Mouse (Mus musculus) brain, adult 2 months (tissue): ENCODE results near the gene Zfp606.
A peak's percentile ranks its signal among the peaks of the same experiment; 100 is the strongest.

ENCODE experiments used
- DNase-seq: peaks from one replicate; pipeline ENCODE4 v3.0.0; 2011; ENCODE audit warnings: low read depth, low spot score

The Zfp606 gene

GRCm38 (mm10) chr7:12478158-12479008 is at the start of gene Zfp606:
TSS of gene Zfp606 (plus strand) at chr7:12478293.
- DNase-seq: peak; percentile 99

GRCm38 (mm10) chr7:12479009-12479346 is 885 bp downstream of the Zfp606 start:
- no peak for DNase-seq

- DNase-seq: no peak
Observed at GRCm38 (mm10) chr7:12479525-12479924, 1.4 kb downstream of the Zfp606 start.

- DNase-seq: peak; percentile 20
Observed at GRCm38 (mm10) chr7:12483771-12484170, 5.7 kb downstream of the Zfp606 start.

- peak; percentile 20 for DNase-seq
Observed at GRCm38 (mm10) chr7:12485956-12486355, 7.9 kb downstream of the Zfp606 start.

- DNase-seq: peak; percentile 61
Observed at GRCm38 (mm10) chr7:12486691-12487090, 8.6 kb downstream of the Zfp606 start.

- no peak for DNase-seq
Observed at GRCm38 (mm10) chr7:12510913-12511312, 32.8 kb downstream of the Zfp606 start.

GRCm38 (mm10) chr7:12512217-12512616 is 34.1 kb downstream of the Zfp606 start, which contains the start of gene 2900092C05Rik:
TSS of gene 2900092C05Rik (plus strand) at chr7:12512517.
- no peak for DNase-seq
